Mouse (Mus musculus) ES-Bruce4 (cell line): ENCODE results near the gene Chid1.
A peak's percentile ranks its signal among the peaks of the same experiment; 100 is the strongest.

ENCODE experiments used
- CTCF ChIP-seq: IDR thresholded peaks from one replicate; pipeline ENCODE4 v1.8.1; 2011; ENCODE audit warnings: low read depth, low read length
- EP300 ChIP-seq: IDR thresholded peaks from 2 replicates; pipeline ENCODE4 v1.6.1; 2011; ENCODE audit warnings: low read depth, low read length; ENCODE audit not compliant: insufficient read depth
- POLR2A ChIP-seq: IDR thresholded peaks from one replicate; pipeline ENCODE4 v1.8.1; 2011; ENCODE audit warnings: low read length; ENCODE audit not compliant: insufficient read depth

DNA sequence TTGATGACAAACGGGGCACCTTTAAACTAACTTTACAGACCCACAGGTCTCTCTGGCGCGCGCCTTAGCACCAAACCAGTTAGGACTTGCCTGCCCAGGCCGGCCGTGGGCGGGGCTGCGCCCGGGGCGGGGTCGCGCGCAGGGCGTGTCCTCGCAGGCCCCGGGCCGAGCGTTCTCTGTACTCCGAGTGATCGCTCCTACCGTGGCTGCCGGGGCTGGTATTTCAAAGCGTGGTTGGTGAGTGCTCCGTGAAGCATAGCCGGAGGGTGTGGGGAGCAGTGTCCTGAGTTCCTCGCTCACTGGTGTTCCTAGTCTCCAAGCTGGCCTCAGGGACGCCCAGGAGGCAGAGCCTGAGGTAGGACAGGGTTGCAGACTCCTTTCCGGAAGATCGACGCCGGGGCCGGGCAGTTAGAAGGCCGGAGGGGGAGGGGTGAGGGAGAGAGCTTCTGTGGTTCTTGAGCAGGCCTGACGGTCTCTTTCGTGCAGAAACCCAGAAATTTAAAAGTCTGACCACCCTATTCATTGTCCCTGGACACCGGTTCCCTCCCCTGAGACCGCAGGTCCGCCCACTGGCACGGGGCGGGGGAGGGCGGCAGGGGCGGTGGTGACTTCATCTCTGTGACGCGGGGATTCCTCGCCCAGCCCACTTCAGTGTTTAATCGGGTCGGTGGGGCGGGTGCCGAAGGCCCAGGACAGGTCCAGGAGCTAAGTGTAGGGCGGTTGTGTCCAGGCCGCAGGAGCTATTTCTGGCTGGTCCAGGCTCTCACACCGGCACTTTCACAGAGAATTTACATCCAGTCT lies 72.2 kb downstream of the Chid1 start, which contains the start of gene Cd151:
- no peak for TF ChIP-seq CTCF
- peak; percentile 41 for TF ChIP-seq POLR2A
- TF ChIP-seq EP300, result no peak
